Mouse (Mus musculus): ENCODE results near the gene Smyd3. TPM values are rescaled to one million over a fixed set of nuclear protein-coding genes. Genes with fewer than 3 reads are reported as not detected.

The Smyd3 gene
- polyA plus RNA-seq, 1 experiment from 2014 or later = 18.2 TPM

DNA sequence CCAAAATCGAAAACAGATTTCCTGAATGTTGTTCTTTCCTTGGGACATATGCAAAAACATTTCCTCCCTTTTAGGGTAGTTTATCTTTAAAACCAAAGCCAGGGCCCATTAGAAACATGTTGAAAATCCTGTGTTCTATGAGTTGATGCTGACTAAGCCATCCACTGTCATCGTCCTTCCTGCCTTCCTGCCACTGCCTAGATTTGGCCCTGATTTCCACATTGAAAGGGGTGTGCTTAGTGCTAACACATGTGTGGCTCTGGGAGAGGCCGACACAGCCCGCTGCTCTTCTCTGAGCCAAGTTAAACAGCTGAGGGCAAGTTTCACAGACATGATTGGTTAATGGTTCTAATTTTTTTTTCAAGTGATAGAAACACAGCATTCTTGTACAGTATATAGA lies 581.4 kb downstream of the Smyd3 start:
- ATAC-seq (no peak), DNase-seq (ENCODE audit: low spot score) (no peak)
- H3K27me3 ChIP-seq (replicated peaks; ENCODE audit: control insufficient read depth, insufficient read depth, low read length) = no peaks in the 10 kb centered on the region
- H3K4me1 ChIP-seq (ENCODE audit: control insufficient read depth, insufficient read depth, low read length) = no peaks in the 10 kb centered on the region
- H3K9me3 ChIP-seq (replicated peaks; ENCODE audit: control insufficient read depth, low read length) = no peaks in the 10 kb centered on the region
- no peak overlapping the region for H3K4me3 ChIP-seq (ENCODE audit: low read depth, low read length)
- H3K9ac ChIP-seq (ENCODE audit: low read length) = no peak overlapping the region
- H3K27ac ChIP-seq (ENCODE audit: low read depth, low read length) = no peak overlapping the region
- 80% methylated on average over 4 of the region's 4 CpGs for WGBS
- H3K36me3 ChIP-seq (ENCODE audit: control insufficient read depth, insufficient read depth, low read length) = peaks cover 4% of the 10 kb centered on the region; the same call in 1 of the 2 replicates
- no peak overlapping the region for H3K4me2 ChIP-seq (ENCODE audit: low read length)

DNA sequence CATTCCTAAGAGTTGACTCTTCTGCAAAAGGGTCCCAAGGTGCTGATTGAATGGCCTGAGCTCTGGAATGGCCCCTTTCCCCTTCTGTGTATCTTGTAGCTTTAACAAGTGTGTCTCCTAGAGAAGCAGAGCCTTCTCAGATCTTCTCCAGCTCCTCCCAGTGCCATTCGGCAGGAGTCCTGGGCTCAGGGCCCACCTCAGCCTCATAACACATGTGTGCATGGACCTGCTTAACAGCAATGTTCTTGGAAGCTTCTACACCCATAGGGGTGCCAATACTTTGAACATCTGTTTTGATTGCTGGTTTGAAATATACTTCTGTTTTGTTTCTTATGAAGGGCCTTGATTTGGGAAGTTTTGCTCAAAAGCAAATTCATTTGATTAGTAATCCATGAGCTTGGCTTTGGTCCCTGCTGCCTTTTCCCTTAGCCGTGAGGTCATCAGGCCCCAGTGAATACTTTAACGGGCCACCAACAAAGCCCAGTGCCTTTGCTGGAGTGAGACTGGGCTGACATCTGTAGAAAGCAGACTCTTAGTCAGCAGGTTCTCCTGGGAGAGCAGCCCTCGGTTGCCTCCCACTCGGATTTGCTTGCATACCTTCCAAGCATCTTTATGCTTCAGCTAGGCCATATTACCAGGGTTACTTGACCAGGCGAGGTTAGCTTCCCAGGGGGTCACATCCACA lies 583.7 kb downstream of the Smyd3 start:
- no peaks in the 10 kb centered on the region for H3K27me3 ChIP-seq (replicated peaks; ENCODE audit: control insufficient read depth, insufficient read depth, low read length)
- H3K4me3 ChIP-seq (ENCODE audit: low read depth, low read length) = no peak overlapping the region
- H3K9me3 ChIP-seq (replicated peaks; ENCODE audit: control insufficient read depth, low read length) = no peaks in the 10 kb centered on the region
- DNase-seq (ENCODE audit: low spot score) (no peak), ATAC-seq (no peak)
- H3K4me2 ChIP-seq (ENCODE audit: low read length) = no peak overlapping the region
- WGBS = 67% methylated on average over 6 of the region's 6 CpGs
- no peaks in the 10 kb centered on the region for H3K4me1 ChIP-seq (ENCODE audit: control insufficient read depth, insufficient read depth, low read length)
- H3K9ac ChIP-seq (ENCODE audit: low read length) = no peak overlapping the region
- H3K27ac ChIP-seq (ENCODE audit: low read depth, low read length) = no peak overlapping the region
- H3K36me3 ChIP-seq (ENCODE audit: control insufficient read depth, insufficient read depth, low read length) = peaks cover 4% of the 10 kb centered on the region; the same call in 1 of the 2 replicates

DNA sequence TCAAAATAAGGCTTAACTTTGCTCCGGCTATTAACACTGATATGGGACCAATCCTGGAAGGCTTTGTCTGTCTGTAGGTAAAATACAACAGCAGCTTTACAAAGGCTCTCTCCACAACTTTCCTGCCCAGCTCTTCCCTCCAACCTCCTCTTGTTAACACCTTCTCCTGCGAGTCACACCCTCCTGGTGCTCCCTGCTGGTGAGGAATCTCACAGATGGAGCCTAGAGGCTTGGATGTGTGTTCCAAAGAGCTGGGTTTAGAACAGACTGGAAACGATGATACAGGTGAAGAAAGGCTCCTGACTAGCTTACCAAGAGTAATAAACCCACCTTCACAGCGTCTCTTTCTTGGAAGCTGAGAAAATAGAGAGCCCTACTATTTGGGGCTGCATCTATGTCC lies 588.3 kb downstream of the Smyd3 start:
- Histone ChIP-seq H3K36me3 (ENCODE audit: control insufficient read depth, insufficient read depth, low read length) (peaks cover 4% of the 10 kb centered on the region; the same call in 1 of the 2 replicates), H3K27me3 (replicated peaks; ENCODE audit: control insufficient read depth, insufficient read depth, low read length) (no peaks in the 10 kb centered on the region), H3K4me3 (ENCODE audit: low read depth, low read length) (no peak overlapping the region), H3K9ac (ENCODE audit: low read length) (no peak overlapping the region), H3K9me3 (replicated peaks; ENCODE audit: control insufficient read depth, low read length) (no peaks in the 10 kb centered on the region), H3K4me2 (ENCODE audit: low read length) (no peak overlapping the region), H3K27ac (ENCODE audit: low read depth, low read length) (no peak overlapping the region), H3K4me1 (ENCODE audit: control insufficient read depth, insufficient read depth, low read length) (no peaks in the 10 kb centered on the region)
- DNase-seq (ENCODE audit: low spot score) = no peak
- WGBS = 71% methylated on average over 4 of the region's 4 CpGs
- ATAC-seq = no peak

DNA sequence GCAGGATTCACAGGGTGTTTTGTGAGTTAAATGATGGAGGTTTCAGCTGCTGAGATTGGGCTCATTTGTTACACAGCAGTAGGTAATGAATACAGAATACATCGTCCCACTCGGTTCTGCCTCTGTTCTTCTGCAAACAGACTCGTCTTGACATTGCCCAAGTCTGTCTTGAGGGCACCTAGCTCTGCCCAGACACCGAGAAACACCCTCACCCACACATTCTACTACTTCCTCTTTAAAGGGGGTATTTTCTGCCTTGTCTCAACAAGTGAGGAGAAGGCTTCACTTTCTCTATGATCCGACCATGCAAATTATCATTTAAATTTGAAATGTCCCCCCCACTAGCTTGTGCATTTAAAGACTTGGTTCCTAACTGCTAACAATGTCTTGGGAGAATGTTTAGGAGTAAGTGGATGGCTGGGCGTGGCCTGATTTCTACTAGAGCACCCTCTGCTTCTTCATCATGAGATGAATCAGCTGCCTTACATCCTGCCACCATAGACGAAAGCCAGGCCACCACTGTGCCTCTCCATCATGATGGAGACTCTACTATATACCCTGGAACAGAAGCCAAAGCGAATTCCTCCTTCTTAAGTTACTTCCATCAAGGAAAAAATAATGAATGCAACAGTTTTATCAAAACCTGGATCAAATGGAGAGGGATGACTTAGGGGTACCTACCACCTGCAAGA lies 593.2 kb downstream of the Smyd3 start:
- no peaks in the 10 kb centered on the region for H3K36me3 ChIP-seq (ENCODE audit: control insufficient read depth, insufficient read depth, low read length)
- ATAC-seq (no peak), DNase-seq (ENCODE audit: low spot score) (no peak)
- H3K27me3 ChIP-seq (replicated peaks; ENCODE audit: control insufficient read depth, insufficient read depth, low read length) = no peaks in the 10 kb centered on the region
- no peaks in the 10 kb centered on the region for H3K9me3 ChIP-seq (replicated peaks; ENCODE audit: control insufficient read depth, low read length)
- 86% methylated on average over 8 of the region's 8 CpGs for WGBS
- no peak overlapping the region for H3K9ac ChIP-seq (ENCODE audit: low read length)
- no peak overlapping the region for H3K4me2 ChIP-seq (ENCODE audit: low read length)
- no peak overlapping the region for H3K27ac ChIP-seq (ENCODE audit: low read depth, low read length)
- H3K4me1 ChIP-seq (ENCODE audit: control insufficient read depth, insufficient read depth, low read length) = no peaks in the 10 kb centered on the region
- no peak overlapping the region for H3K4me3 ChIP-seq (ENCODE audit: low read depth, low read length)

DNA sequence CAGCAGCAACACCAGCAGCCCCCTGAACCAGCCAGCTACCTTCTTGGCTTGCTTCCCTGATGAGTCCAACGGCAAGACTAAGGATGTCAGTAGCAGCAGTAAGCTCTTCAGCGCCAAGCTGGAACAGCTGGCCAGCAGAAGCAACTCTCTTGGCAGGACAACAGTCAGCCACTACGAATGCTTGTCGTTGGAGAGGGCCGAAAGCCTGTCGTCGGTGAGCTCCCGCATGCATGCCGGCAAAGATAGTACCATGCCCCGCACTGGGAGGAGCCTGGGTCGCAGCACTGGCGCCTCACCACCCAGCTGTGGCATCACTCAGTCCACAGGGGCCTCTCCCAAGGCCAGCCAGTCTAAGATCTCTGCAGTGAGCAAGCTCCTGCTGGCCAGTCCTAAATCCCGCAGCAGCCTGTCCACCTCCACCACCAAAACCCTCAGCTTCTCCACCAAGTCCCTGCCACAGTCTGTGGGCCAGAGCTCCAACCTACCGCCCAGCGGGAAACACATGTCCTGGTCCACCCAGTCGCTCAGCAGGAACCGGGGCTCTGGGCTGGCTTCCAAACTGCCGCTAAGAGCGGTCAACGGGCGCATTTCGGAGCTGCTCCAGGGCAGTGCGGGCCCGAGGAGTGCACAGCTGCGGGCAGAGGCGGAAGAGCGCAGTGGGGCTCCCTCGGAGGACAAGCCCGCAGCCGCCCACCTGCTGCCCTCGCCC lies 600.5 kb downstream of the Smyd3 start:
- 57% methylated on average over 31 of the region's 31 CpGs for WGBS
- H3K36me3 ChIP-seq (ENCODE audit: control insufficient read depth, insufficient read depth, low read length) = no peaks in the 10 kb centered on the region
- H3K9ac ChIP-seq (ENCODE audit: low read length) = no peak overlapping the region
- H3K27ac ChIP-seq (ENCODE audit: low read depth, low read length) = no peak overlapping the region
- no peaks in the 10 kb centered on the region for H3K27me3 ChIP-seq (replicated peaks; ENCODE audit: control insufficient read depth, insufficient read depth, low read length)
- peak overlapping the region; percentile 28 for H3K4me2 ChIP-seq (ENCODE audit: low read length)
- H3K9me3 ChIP-seq (replicated peaks; ENCODE audit: control insufficient read depth, low read length) = no peaks in the 10 kb centered on the region
- ATAC-seq (no peak), DNase-seq (ENCODE audit: low spot score) (no peak)
- no peak overlapping the region for H3K4me3 ChIP-seq (ENCODE audit: low read depth, low read length)
- H3K4me1 ChIP-seq (ENCODE audit: control insufficient read depth, insufficient read depth, low read length) = peaks cover 4% of the 10 kb centered on the region; the same call in 1 of the 2 replicates

DNA sequence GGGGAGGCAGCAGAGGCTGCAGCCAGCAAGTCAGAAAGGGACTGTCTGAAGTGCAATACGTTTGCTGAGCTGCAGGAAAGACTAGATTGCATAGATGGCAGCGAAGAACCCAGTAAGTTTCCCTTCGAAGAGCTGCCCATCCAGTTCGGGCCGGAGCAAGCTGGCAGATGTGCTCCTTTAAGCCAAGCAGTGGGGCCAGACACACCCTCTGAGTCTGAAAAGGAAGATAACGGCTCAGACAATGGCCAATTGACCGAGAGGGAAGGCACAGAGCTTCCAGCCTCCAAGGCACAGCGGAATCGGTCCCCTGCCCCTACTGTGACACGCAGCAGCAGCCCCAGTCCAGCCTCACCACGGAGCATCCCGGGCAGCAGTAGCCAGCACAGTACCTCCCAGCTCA lies 602.8 kb downstream of the Smyd3 start:
- no peaks in the 10 kb centered on the region for H3K27me3 ChIP-seq (replicated peaks; ENCODE audit: control insufficient read depth, insufficient read depth, low read length)
- H3K9ac ChIP-seq (ENCODE audit: low read length) = no peak overlapping the region
- 53% methylated on average over 12 of the region's 12 CpGs for WGBS
- H3K4me2 ChIP-seq (ENCODE audit: low read length) = no peak overlapping the region
- no peaks in the 10 kb centered on the region for H3K9me3 ChIP-seq (replicated peaks; ENCODE audit: control insufficient read depth, low read length)
- H3K36me3 ChIP-seq (ENCODE audit: control insufficient read depth, insufficient read depth, low read length) = no peaks in the 10 kb centered on the region
- H3K4me3 ChIP-seq (ENCODE audit: low read depth, low read length) = no peak overlapping the region
- H3K4me1 ChIP-seq (ENCODE audit: control insufficient read depth, insufficient read depth, low read length) = peaks cover 4% of the 10 kb centered on the region; the same call in 1 of the 2 replicates
- ATAC-seq (no peak), DNase-seq (ENCODE audit: low spot score) (no peak)
- H3K27ac ChIP-seq (ENCODE audit: low read depth, low read length) = no peak overlapping the region

DNA sequence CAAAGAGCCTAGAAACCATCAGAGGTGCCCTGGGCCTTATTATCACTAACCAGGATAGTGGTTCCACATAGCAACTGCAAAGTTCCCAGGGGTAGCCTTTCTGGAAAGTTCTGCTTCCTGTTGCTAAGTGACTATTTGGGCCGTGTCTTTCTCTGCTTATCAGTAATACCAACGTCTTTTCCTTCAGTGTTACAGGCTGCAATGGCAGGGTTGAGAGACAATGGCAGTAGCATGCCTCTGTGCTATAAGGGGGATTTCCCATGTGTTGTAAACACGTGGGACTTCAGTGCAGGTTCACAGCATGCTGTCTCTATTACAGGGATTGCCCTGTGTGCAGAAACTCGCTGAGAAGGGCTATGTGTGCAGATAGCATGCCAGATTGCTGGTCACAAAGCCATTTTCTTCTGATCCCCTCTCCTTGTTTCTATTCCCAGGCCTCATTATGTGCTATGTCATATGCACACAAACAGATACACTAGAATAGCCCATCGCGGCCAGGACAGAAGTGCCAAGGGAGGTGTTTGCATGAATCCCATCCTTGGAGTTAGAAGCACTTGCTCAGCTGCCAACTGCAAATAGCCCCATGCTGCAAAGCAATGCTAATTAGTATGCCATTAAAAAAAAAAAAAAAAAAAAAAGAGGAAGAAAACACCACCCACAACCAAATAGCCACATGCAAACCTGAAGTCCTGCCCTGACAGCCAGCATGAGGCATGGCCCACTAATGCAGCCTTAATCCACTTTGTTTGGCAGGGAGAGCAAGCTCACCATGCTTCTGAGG lies 604.7 kb downstream of the Smyd3 start:
- 34% methylated on average over 6 of the region's 6 CpGs for WGBS
- Histone ChIP-seq H3K9me3 (replicated peaks; ENCODE audit: control insufficient read depth, low read length) (no peaks in the 10 kb centered on the region), H3K36me3 (ENCODE audit: control insufficient read depth, insufficient read depth, low read length) (no peaks in the 10 kb centered on the region), H3K9ac (ENCODE audit: low read length) (no peak overlapping the region), H3K27ac (ENCODE audit: low read depth, low read length) (no peak overlapping the region), H3K27me3 (replicated peaks; ENCODE audit: control insufficient read depth, insufficient read depth, low read length) (no peaks in the 10 kb centered on the region), H3K4me1 (ENCODE audit: control insufficient read depth, insufficient read depth, low read length) (peaks cover 4% of the 10 kb centered on the region; the same call in 1 of the 2 replicates), H3K4me3 (ENCODE audit: low read depth, low read length) (no peak overlapping the region), H3K4me2 (ENCODE audit: low read length) (no peak overlapping the region)
- peak; percentile 44; the same call in 1 of the 2 replicates for ATAC-seq
- DNase-seq (ENCODE audit: low spot score) = peak; percentile 66

DNA sequence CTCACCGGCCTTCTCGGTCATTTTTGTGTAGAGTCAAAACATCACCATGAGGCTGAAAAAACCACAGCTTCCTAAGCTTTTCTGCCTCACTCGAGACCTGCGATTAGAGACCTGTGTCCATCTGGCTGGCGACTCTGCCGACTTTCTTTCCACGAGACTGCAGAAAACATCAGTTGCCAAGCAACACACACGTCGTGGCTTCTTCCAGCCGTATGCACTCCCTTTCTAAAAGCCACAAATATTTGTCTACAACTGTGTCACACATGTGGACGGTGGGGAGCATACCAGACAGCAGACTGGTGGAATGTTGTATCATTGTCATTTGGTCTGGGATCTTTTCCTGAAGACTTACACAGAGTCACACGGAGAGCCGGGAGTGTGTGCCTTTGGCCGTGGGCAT lies 606.9 kb downstream of the Smyd3 start:
- Histone ChIP-seq H3K4me3 (ENCODE audit: low read depth, low read length) (no peak overlapping the region), H3K27ac (ENCODE audit: low read depth, low read length) (no peak overlapping the region), H3K9me3 (replicated peaks; ENCODE audit: control insufficient read depth, low read length) (no peaks in the 10 kb centered on the region), H3K36me3 (ENCODE audit: control insufficient read depth, insufficient read depth, low read length) (no peaks in the 10 kb centered on the region), H3K9ac (ENCODE audit: low read length) (no peak overlapping the region), H3K4me2 (ENCODE audit: low read length) (no peak overlapping the region), H3K4me1 (ENCODE audit: control insufficient read depth, insufficient read depth, low read length) (peaks cover 4% of the 10 kb centered on the region; the same call in 1 of the 2 replicates), H3K27me3 (replicated peaks; ENCODE audit: control insufficient read depth, insufficient read depth, low read length) (no peaks in the 10 kb centered on the region)
- WGBS = 76% methylated on average over 14 of the region's 14 CpGs
- ATAC-seq (no peak), DNase-seq (ENCODE audit: low spot score) (no peak)

Measured in forebrain, embryonic 14.5 days (tissue).